Mouse (Mus musculus): ENCODE results near the gene Actl10.

DNA sequence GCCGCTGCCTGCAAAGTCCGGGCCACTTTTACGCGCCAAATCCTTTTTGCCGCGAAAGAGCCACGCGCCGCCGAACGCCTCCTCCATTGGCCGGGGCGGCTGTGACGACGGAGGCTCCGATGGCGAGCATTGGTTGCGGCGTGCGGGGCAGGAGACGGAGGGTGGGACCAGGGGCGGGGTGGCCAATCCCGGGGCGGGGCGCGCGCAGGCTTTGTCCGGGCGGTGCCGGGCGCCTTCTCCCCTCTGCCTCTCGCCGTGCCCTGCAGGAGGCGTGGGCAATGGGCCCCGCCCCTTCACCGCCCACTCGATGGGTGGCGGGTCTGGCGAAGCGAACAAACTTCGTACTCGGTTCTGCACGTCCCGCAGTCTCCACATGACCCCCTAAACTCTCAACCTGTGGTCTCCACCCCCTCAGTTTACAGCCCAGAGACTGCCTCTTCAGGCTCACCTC lies 18.3 kb downstream of the Actl10 start, which contains the start of gene E2f1:
- TF ChIP-seq FLI1 (IDR thresholded peaks at IDR 0.05; ENCODE audit: low read length), result no peak
- no peak for TF ChIP-seq GATA1 (IDR thresholded peaks at IDR 0.05; ENCODE audit: borderline replicate concordance, low read length)

Measured in megakaryocyte, embryonic 14.5 days (primary cell).